Mouse (Mus musculus) adrenal gland, adult 18-20 months (tissue): ENCODE data around the gene Cers1. TPM values are rescaled to one million over a fixed set of nuclear protein-coding genes. Genes with fewer than 3 reads are reported as not detected.

Experiments used
- DNase-seq, 2 experiments: peaks; one replicate each; pipeline ENCODE4 v3.0.0; 2021 to 2022; ENCODE audit warnings: low spot score in 2 of 2
- total RNA-seq, 2 experiments: library from RNA; stranded (reverse); gene quantifications; 1 replicate in 1 of 2; 2 replicates in 1 of 2; pipeline ENCODE4 v1.2.3; 2021

Cers1 gene
- total RNA-seq, 2 experiments from 2014 or later = 2.0 to 2.5 TPM

DNA sequence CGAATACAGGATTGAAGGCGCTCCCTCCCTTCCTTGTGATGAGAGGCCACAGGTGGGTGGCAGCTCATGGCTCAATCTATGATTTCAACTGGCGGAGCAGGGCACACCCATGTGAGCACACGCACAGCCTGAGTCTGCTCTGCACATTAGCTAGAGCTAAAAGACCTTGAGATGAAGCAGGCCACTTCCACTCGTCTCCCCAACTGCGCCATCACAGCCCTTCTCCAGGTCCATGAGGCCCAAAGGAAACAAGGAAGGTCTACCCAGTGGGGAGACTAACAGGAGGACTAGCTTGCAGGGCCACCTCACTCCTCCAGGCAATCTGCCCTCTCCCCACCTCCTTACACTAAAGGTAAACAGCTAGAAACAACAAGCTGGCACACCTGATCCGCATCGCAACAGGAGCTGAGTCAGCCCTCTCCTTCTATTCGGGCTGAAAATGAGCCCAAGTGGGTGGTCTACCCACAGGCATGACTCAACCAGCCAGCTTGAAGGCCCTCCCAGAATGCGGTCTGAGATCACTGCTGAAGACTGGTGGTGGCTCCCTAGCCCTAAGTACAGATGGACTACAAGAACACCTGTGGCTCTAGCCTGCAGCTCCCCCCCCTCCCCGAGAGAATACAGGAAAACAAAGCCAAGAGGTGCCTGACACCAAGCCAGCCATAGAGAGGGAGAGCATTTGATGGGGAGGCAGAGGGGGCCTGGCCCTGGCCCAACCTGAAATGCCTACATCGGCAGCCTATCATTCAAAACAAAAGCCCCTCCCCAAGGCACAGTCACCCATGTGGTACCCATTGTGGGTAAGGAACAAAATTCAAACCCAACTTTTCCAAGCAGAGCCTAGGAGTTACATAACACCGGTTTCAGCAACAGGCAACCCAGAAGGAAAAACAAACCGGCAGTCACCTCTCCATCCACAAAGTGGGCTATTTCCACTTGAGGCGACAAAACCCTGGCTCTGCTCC, 35.7 kb downstream of the Cers1 start:
- DNase-seq = no peak

DNA sequence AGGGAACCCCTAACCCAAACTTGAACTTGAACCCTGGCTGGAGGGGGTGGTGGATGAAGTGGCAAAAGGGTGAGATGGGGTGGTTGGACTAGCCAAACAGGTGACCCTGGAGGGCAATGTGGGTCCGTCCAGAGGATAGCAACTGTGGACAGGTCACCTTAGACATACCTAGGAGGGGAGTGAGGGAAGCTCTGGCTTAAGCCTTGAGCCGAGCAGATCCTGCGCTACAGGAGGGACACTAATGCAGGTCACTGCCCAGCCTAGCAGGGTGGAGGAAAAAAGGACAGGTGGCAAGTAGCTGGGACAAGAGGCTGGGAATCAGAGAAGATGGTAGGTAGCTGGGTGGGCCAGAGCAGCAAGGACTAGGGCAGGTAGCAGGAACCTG, 36.4 kb downstream of the Cers1 start:
- DNase-seq = no peak

DNA sequence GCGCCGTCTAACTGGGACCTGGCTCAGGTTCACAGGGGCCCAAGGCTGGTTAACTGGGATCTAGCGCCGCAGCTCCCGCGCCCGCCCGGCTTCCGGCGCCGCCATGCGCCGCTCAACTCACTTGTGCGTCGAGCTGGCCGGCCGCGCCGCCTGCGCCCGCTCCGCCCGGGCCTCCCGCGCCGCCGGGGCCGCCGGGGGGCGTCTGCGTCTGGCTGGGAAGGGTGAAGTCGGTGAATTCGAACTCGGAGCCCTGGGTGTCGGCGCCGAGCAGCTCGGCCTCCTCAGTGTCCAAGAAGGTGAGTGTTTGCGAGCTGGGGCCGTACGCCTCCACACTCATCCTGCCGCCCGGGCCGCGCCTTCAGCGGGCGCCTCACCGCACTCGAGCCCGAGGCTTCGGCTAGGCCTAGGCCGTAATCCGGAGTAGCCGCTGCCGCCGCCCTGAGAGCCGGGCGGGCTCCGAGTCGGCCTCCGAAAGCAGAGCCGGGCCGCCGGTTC, 37.1 kb downstream of the Cers1 start:
- peak in 1 of 2 experiments; percentile 67 for DNase-seq

DNA sequence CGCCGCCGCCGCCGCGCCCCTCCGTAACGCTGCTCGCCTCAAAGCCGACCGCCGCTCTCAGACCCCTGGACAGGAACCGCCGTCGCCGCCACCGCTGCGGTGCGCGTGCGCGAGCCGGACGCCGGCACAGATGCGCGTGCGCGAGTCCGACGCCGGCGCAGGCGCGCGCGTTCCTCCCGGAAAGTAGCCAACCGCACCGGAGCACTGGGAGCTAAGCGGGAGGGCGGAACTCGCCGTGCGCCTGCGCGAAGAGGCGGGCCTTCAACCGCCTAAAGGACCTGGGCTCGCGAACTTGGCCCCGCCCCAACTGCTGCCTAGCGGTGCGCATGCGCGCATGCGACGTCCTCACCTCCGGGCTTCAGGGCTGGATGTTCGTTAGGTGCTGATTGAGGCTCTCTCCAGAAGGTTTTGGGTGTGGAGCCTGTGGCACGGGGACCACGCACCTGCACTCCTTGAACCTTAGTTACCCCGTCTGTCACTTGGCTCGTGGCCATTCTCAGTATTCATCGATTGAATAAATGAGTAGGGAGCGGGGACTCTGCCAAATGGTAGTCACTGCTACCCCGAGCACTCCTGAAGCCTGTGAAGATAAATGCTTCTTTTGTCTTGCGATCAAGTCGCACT, 37.7 kb downstream of the Cers1 start, which contains the start of gene Upf1:
TSS of gene Upf1 (minus strand) at position 85 of the 624 bp plus-strand sequence.
- peak; percentile 99 for DNase-seq

DNA sequence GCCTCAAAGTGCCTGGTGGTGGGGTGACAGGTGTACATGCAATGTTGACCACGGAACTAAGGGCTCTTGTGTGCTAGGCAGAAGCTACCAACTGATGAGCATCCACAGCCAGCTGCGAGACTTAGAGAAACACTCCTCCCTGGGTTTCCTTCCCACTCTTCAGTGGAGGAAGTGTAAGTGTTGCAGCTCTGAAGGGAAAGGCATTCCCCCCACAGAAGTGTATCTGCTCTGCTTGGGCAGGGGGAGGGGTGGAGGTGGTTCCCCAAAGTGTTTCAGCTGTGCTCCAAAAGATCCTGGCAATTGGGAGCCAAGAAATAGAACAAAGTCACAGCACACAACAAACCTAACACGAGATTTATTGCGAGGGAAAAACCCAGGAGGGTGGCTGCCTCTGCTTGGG, 38.4 kb downstream of the Cers1 start:
- no peak for DNase-seq

DNA sequence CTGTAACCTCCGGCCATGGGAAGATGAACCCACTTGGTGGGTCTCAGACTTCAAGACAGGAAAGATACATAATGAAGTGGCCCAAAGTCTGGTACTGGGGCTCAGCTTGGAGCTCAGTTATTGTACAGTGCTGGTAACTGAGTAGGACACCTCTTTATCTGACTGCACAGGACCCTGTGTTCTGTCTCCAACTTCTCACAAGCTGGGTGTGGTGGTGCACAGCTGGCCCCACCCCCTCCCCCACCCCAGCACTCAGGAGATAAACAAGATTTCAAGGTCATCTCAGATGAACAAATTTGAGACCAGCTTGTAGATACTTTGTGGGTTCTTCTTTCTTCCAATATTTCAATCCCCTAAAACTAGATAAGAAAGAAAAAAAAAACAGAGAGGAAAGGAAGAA, 40.5 kb downstream of the Cers1 start:
- no peak for DNase-seq

DNA sequence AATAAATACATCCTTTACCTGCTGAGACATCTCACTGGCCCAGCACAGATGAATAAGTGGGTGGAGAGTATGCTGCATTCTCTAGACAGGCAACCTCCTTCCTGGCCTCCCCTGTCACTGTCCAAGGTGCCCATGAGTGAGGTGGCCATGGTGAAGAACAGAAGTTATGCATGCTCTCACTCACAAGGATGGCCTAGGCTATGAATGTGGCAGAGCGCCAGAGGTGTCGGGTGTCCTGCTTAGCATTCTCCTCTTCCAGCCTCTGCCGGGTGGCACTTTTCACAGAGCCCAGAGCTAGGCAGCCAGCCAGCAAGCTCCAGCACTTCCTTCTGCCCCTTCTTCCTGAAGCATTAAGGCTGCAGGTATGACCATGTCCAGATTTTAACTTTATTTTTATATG, 43.8 kb downstream of the Cers1 start:
- DNase-seq = no peak

DNA sequence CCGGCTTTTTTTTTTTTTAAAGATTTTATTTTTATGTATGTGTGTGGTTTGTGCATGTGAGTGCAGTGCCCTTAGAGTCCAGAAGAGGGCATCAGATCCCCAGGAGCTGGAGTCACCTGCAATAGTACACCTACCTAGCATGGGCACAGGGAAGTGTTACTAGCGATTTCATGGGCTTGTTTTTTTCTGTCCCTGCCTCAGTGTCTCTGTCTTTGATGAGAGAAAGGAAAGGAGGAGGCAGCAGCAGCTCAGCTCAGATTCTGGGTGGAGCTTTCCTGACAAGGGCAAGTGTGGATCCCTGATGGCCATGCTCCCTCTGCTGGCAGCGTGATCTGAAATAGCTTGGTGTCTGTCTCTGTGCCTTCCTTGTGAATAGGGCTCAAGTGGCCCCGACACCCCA, 45.2 kb downstream of the Cers1 start:
- no peak for DNase-seq

DNA sequence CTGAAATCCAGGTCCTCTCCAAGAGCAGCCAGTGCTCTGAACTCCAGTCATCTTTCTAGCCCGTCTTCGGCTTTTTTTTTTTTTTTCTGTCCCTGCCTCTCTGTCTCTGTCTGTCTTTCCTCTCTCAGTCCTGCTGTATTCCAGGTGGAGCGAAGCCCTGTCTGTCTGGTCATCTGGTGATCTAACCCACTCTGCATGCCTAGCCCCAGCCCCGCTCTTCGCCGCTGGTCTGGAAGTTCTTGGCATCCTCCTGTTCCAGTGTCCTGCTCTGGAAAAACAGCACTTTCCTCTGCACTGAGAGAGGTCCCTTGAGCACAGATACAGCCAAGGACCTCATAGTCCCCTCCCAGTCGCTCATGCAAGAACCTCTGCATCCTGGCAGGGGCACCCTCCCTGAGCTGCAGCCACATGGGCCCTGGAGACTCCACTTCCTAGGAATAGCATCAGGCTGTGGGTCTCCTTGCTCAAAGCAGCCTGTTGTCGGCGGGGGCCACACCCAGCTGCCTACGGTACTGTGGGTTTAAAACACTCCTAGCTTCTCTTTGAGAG, 46.0 kb downstream of the Cers1 start:
- no peak for DNase-seq

DNA sequence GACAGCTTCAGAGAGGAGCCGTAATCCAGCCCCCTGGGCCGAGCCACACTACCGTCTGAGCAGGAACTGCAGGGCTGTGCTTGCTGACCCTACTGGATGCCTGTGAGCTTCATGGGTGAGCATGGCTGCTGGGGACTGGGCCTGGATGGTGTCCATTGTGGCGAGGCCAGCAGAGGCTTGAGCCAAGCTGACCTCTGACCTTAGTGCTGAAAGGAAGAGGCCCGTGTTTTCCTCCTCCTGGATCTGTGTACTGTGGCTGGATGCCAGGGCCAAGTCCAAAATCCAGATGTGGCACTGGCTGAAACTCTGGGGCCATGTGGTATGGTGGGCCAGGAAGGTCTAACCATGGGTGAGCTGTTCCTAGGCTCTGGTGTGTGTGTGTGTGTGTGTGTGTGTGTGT, 48.5 kb downstream of the Cers1 start:
- DNase-seq = no peak

DNA sequence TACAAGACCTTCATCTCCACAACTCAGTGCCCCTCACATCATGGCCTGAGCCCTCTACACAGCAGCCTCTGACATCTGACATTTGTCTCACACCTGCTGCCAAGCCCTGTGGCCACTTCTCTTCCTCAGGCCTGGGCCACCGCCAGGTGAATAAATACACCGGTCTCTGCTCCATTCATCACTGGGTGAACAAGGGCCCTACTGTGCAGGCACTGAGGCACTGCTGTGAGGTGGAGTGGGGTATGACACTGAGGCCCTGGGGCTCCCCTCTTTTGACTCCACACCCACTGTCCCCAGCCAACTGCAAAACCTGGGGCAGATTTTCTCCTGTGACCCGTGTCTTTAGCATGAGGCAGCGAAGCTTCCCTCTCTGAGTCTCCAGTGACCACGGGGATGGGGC, 51.0 kb downstream of the Cers1 start:
- no peak for DNase-seq

DNA sequence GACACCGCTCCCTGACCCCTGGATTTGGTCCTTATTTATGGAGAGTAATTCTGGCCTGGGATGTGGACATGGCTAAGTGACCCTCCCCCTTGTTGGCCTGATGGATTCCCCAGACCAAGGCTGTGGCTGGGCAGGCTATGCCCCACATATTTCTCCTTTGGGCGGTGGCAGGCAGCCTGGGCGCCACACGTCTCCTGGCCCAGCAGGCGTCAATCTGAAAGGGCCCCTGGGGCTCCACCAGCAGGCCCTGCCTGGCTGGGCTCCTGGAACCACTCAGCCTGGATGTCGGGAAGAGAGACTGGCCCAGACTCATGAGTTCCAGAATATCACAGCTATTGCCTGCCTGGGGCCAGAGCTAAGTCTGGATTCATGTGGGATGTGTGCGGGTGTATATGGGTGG, 54.9 kb downstream of the Cers1 start:
- no peak for DNase-seq

DNA sequence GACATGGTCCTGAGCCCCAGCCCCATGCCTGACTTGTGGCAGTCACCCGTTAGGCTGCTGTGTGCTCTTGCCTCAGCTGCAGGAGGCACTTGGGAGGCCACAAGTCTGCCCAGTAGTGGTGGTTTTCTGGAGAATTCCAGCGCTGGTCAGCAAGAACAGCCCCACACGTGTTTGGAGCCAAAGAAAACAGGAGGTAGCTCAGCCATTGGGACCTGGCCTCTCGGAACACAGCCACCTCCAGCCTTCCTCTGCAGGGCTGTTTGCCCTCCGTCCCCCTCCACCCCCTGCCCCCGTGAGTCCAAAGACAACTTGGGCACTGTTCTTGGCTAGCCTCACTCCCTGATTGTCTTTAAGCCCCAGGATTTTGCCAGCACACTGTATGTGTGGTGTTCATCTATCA, 56.4 kb downstream of the Cers1 start:
- no peak for DNase-seq

DNA sequence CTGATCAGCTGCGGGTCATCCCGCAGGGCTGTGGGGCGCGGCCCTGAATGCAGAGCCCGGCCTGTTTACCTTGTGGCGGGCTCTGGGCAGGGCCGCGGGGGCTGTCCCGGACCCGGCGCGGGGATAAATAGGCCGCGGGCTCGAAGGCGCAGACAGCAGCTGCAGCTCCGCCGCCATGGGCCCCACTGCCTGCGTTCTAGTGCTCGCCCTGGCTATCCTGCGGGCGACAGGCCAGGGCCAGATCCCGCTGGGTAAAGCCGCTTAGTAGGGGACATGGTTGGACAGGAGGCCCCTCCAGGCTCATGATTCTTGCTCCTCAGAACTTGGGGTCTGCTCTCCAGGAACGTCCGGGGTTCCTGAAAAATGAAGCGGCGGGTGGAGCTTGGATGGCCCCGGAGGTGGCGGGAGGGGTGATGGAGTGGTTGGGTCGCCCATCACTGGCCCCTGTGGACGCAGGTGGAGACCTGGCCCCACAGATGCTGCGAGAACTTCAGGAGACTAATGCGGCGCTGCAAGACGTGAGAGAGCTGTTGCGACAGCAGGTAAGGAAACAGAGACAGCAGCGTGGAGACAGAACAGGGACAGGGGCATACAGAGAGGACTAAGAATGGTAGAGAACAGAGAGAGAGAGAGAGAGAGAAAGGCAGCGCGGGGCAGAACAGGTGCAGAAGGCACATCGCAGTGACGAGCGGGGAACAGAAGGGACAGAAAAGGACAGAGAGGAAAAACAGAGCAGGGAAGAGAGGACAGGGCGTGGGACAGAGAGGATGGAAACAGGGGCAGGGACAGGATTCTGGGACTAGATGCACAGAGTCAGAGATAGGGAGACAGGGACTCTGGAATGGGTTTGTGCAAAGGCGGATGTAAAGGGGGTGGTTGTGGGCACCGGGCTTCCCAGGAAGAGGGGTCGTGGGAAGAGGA, 58.1 kb downstream of the Cers1 start, which contains the start of gene Comp:
TSS of gene Comp (plus strand) at position 162 of the 921 bp plus-strand sequence.
- DNase-seq = no peak

DNA sequence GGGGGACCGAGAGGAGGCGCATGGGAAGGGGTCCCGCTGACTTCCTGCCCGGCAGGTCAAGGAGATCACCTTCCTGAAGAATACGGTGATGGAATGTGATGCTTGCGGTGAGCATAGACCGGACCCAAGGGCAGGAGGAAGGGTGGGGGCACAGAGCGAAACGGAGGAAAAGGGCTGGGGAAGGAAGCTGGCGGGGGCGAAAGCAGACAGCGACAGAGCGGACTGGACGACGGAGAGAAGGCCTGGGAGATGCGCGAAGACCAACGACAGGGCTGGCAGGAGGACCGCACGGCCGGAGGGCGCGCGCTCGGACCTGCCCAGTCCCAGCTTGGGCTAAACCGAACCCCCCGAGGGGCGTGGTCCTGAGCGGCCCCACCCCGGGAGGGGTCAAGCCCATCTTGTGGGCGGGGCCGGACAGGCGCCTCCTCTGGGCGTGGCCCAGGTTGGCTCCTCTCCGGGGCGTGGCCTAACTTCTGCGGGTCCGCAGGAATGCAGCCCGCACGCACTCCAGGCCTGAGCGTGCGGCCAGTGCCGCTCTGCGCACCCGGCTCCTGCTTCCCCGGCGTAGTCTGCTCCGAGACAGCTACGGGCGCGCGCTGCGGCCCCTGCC, 58.8 kb downstream of the Cers1 start:
- DNase-seq = peak; percentile 68 to 69

DNA sequence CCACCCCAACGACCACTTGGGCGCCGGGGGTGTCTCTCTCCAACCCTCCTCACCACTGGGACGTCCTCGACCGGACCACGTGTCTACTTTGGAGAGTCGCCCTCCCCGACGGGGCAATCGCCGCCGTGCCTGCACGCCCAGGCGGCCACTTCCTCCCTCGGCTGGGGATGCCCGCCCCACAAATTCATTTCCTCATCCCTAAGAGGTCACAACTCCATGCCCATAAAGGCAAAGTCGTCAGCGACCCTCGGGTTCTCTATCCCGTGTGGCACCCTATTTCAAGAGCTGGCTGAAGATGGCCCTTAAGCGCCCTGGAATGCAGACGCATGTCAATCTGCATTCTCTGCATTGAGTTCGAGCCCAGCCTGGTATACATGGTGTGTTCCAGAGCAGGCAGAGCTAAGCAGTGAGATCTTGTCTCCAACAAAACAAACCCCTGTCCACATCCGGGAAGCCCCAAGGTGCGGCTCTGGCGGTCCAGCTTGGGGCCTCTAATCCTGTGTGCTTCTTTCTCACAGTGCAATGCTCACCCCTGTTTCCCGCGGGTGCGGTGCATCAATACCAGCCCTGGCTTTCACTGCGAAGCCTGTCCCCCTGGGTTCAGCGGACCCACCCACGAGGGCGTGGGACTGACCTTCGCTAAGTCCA, 59.8 kb downstream of the Cers1 start:
- DNase-seq = no peak

DNA sequence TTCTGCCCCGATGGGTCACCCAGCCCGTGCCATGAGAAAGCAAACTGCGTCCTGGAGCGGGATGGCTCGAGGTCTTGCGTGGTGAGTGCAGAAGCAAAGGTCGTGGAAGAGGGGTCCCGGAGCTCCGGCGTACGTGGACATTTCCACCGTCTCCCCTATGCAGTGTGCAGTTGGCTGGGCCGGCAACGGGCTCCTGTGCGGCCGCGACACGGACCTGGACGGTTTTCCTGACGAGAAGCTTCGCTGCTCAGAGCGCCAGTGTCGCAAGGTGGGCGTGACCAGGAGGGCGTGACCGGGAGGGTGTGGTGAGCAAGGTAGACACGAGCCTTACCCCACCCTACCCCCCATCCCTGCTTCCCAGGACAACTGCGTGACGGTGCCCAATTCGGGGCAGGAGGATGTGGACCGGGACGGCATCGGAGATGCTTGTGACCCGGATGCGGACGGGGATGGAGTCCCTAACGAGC, 60.7 kb downstream of the Cers1 start:
- no peak for DNase-seq

DNA sequence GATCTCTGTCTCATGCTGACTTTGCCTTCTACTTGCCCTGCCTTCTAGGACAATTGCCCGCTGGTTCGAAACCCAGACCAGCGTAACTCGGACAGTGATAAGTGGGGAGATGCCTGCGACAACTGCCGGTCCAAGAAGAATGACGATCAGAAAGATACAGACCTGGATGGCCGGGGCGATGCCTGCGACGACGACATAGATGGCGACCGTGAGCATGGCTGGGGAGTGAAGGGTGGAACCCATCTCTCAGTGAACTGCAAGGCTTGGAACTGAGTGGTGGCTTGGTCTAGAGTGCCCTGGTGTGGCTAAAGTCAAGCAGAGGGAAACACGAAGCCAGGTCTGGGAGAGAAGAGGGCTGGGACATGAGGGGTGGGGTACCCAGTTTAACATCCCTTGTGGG, 61.5 kb downstream of the Cers1 start:
- no peak for DNase-seq

DNA sequence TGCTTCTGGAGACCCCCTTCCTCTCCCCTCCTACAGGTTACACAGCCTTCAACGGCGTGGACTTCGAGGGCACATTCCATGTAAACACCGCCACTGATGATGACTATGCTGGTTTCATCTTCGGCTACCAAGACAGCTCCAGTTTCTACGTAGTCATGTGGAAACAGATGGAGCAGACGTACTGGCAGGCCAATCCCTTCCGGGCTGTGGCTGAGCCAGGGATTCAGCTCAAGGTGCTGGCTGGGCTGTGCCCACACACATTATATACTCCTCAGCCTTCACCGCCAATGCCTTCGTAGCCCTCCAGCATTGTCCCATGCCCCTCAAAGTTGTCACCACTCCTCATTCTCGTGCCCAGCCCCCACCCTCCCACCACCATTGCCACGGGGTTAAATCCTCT, 64.5 kb downstream of the Cers1 start:
- no peak for DNase-seq
